Comparison of ENCODE assay signal across 30 mouse cellular contexts in the genomic region with DNA sequence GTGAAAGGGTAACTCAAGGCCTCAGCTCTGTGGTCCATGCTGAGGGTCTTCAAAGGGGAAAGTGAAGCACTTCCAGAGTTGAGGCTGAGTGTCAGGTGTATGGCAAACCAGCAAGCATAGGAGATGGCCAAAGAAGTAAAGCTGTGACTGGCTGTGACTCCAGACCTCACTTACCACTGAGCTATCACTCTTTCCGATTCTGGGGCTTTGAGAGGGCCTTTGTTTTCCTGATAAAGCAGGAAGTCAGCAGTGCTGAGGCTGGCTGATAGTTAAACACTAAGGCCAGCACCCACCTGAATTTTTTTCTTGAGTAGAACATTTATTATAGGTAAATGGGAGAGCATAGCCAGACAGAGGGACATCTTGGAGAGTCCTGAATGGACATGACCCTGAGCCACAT.
"Had no signal": no experiment of that assay in that cellular context is flagged by ENCODE, and none has a peak within 500 bp of the region (broad histone marks: within the 10 kb centered on the region; RNA-seq: fewer than 3 reads in every experiment).

No protein-coding gene starts in this region.

- H3K4me2 ChIP-seq: limb, embryonic 12.5 days; limb, embryonic 13.5 days; limb, embryonic 15.5 days; liver, embryonic 11.5 days; liver, embryonic 12.5 days; liver, embryonic 13.5 days; liver, embryonic 15.5 days; lung, embryonic 14.5 days; lung, embryonic 15.5 days; midbrain, embryonic 12.5 days; midbrain, embryonic 13.5 days; midbrain, embryonic 15.5 days had no signal

- H3K27me3 ChIP-seq: limb, embryonic 12.5 days; limb, embryonic 13.5 days; limb, embryonic 15.5 days; liver, embryonic 12.5 days; liver, embryonic 13.5 days; liver, embryonic 15.5 days; lung, embryonic 15.5 days; megakaryocyte, embryonic 14.5 days; midbrain, embryonic 12.5 days; midbrain, embryonic 13.5 days; midbrain, embryonic 15.5 days had no signal

- H3K9ac ChIP-seq: limb, embryonic 12.5 days; limb, embryonic 13.5 days; limb, embryonic 15.5 days; liver, embryonic 12.5 days; liver, embryonic 13.5 days; liver, embryonic 14.5 days; liver, embryonic 15.5 days; liver, postnatal 0 days; lung, embryonic 14.5 days; lung, embryonic 15.5 days; midbrain, embryonic 12.5 days; midbrain, embryonic 13.5 days; midbrain, embryonic 15.5 days had no signal

- H3K27ac ChIP-seq: left cerebral cortex, adult 2 months; limb, embryonic 10.5 days; limb, embryonic 12.5 days; limb, embryonic 13.5 days; limb, embryonic 15.5 days; liver, embryonic 12.5 days; liver, embryonic 13.5 days; liver, embryonic 14.5 days; liver, embryonic 15.5 days; lung, embryonic 15.5 days; macrophage; midbrain, embryonic 10.5 days; midbrain, embryonic 12.5 days; midbrain, embryonic 13.5 days; midbrain, embryonic 15.5 days had no signal

- H3K36me3 ChIP-seq: limb, embryonic 10.5 days; limb, embryonic 12.5 days; limb, embryonic 13.5 days; limb, embryonic 15.5 days; liver, embryonic 12.5 days; liver, embryonic 13.5 days; liver, embryonic 15.5 days; lung, embryonic 15.5 days; midbrain, embryonic 10.5 days; midbrain, embryonic 12.5 days; midbrain, embryonic 13.5 days; midbrain, embryonic 15.5 days had no signal

- H3K9me3 ChIP-seq: limb, embryonic 10.5 days; limb, embryonic 12.5 days; limb, embryonic 13.5 days; limb, embryonic 15.5 days; liver, embryonic 12.5 days; liver, embryonic 13.5 days; liver, embryonic 15.5 days; lung, embryonic 15.5 days; megakaryocyte, embryonic 14.5 days; midbrain, embryonic 10.5 days; midbrain, embryonic 12.5 days; midbrain, embryonic 13.5 days; midbrain, embryonic 15.5 days had no signal

- H3K4me1 ChIP-seq: limb, embryonic 10.5 days; limb, embryonic 12.5 days; limb, embryonic 13.5 days; limb, embryonic 15.5 days; liver, embryonic 13.5 days; liver, embryonic 15.5 days; lung, embryonic 15.5 days; midbrain, embryonic 10.5 days; midbrain, embryonic 12.5 days; midbrain, embryonic 13.5 days; midbrain, embryonic 15.5 days had no signal

- ATAC-seq: liver, embryonic 12.5 days; liver, postnatal 0 days; lung, postnatal 0 days; midbrain, embryonic 13.5 days; midbrain, embryonic 15.5 days; midbrain, embryonic 16.5 days had no signal

- H3K4me3 ChIP-seq: left cerebral cortex, adult 2 months; limb, embryonic 10.5 days; limb, embryonic 12.5 days; limb, embryonic 13.5 days; limb, embryonic 15.5 days; liver, embryonic 12.5 days; liver, embryonic 13.5 days; liver, embryonic 15.5 days; lung, embryonic 15.5 days; midbrain, embryonic 10.5 days; midbrain, embryonic 12.5 days; midbrain, embryonic 13.5 days; midbrain, embryonic 15.5 days; myocyte had no signal

- DNase-seq: left cerebral cortex, postnatal 4 days; liver; liver, embryonic 13.5 days; liver, postnatal 0 days; lung, adult 18-20 months; lung, adult 2 months; lung, embryonic 14.5 days; lung, postnatal 10 days; lung, postnatal 14 days; lung, postnatal 36 days; lung, postnatal 4 days had no signal
